Mouse (Mus musculus): ENCODE results near the gene Ctsd.

DNA sequence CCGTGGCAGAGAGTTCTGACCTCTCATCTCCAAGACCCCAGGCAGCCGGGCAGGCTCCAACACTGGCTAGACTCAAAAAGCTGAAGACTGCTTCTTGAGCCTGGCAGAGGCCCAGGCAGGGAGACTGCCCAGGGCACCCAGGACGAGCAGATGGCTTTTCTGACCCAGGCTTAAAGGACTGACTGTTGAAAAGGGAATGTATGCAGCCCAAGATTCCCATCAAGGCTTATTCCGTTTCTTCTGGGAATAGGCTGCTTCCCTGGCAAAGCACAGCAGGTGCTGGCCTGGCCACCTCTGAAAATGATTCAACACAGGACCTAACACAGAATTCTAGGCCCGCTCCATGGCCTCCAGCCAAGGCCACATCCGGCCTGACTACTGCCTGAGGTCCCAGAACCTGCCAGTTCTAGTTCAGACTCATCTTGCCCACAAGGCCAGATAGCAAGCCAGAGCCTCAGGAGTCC, 12.5 kb downstream of the Ctsd start:
- TF ChIP-seq CTCF (IDR thresholded peaks at IDR 0.05; ENCODE audit: control insufficient read depth, insufficient read depth, insufficient replicate concordance, low read depth, low read length) (no peak), POLR2A (IDR thresholded peaks at IDR 0.05; ENCODE audit: control insufficient read depth, low read depth, low read length) (no peak)

All from testis, adult 2 months (tissue).